Mouse (Mus musculus): ENCODE measurements around the gene Dlgap4. TPM values are rescaled to one million over a fixed set of nuclear protein-coding genes. Genes with fewer than 3 reads are reported as not detected.

Gene Dlgap4
- polyA plus RNA-seq, 1 experiment: 98.2 TPM

DNA sequence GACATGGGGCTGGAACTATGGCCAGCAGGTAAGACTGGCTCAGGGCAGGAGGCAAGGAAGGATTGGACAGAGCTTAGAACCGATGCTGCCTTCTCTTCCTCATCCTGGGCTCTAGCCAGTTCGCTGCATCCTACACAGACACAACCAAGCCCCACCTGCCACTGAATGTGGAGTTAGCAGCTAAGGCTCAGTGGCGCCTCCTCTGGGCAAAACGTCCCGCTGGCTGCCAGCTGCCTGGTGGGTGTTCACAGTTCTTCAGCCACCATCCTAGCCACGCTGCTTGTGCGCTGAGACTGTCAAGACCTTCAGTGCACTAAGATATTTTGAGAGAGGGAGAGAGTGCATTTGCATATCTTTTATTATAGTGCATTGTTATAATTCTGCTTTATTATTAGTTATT is 45.2 kb downstream of the Dlgap4 start:
- no peaks in the 10 kb centered on the region for H3K27me3 ChIP-seq (ENCODE audit: control insufficient read depth, insufficient read depth, low read length)
- no peaks in the 10 kb centered on the region for H3K4me1 ChIP-seq (replicated peaks; ENCODE audit: control insufficient read depth, insufficient read depth, low read length)
- no peak overlapping the region for H3K27ac ChIP-seq (ENCODE audit: control insufficient read depth, insufficient read depth, low read length)
- WGBS: 66% methylated on average over 7 of the region's 7 CpGs
- no peak for DNase-seq
- H3K36me3 ChIP-seq (ENCODE audit: control insufficient read depth, insufficient read depth, low read length): no peaks in the 10 kb centered on the region
- TF ChIP-seq CTCF (IDR thresholded peaks at IDR 0.05; ENCODE audit: borderline replicate concordance, control insufficient read depth, extremely low read depth, insufficient read depth, low read length, poor library complexity) (no peak), POLR2A (IDR thresholded peaks at IDR 0.05; ENCODE audit: control insufficient read depth, extremely low read depth, insufficient read depth, low read length, poor library complexity) (no peak)
- H3K4me3 ChIP-seq (ENCODE audit: control insufficient read depth, insufficient read depth, low read length): no peak overlapping the region

DNA sequence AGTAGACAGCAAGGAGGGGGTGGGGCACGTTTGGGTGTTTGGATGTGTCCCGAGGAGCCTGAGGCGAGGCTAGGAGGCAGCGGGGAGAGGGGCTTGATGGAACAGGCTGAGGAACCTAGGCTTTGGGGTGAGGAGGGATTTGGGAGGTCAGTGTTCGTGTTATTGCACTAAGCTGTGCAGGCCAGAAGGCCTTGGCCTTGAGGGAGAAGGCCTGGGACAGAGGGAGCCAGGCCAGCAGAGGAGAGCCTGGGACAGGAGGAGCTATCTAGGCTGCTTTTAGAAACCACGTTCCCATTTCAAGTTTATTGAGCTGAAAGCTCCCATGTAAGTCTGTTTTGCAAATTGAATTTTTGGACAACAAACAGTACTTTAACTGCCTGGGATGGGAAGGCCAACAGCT is 46.5 kb downstream of the Dlgap4 start:
- no peak overlapping the region for H3K4me3 ChIP-seq (ENCODE audit: control insufficient read depth, insufficient read depth, low read length)
- no peaks in the 10 kb centered on the region for H3K4me1 ChIP-seq (replicated peaks; ENCODE audit: control insufficient read depth, insufficient read depth, low read length)
- 81% methylated on average over 6 of the region's 6 CpGs for WGBS
- H3K27ac ChIP-seq (ENCODE audit: control insufficient read depth, insufficient read depth, low read length): no peak overlapping the region
- H3K36me3 ChIP-seq (ENCODE audit: control insufficient read depth, insufficient read depth, low read length): no peaks in the 10 kb centered on the region
- DNase-seq: no peak
- TF ChIP-seq POLR2A (IDR thresholded peaks at IDR 0.05; ENCODE audit: control insufficient read depth, extremely low read depth, insufficient read depth, low read length, poor library complexity): no peak
- TF ChIP-seq CTCF (IDR thresholded peaks at IDR 0.05; ENCODE audit: borderline replicate concordance, control insufficient read depth, extremely low read depth, insufficient read depth, low read length, poor library complexity): no peak
- H3K27me3 ChIP-seq (ENCODE audit: control insufficient read depth, insufficient read depth, low read length): no peaks in the 10 kb centered on the region

DNA sequence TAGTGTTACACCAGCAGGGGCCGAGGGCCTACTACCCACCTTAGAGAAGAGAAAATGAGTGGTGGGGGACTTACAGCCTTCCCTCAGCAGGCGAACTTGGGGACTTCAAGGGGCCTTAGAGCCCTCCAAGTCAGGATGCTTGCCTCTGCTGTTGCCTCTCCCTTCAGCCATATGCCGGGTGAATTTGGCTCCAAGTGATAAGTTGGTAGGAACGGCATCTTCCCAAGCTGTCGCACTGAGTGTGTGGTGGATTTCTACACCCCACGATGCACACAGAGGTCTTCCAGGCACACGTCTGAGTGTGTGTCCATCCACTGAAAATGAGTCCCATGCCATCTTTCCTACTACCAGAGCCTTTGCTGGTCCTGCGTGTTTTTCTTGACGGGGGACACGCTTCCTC is 49.7 kb downstream of the Dlgap4 start:
- TF ChIP-seq CTCF (IDR thresholded peaks at IDR 0.05; ENCODE audit: borderline replicate concordance, control insufficient read depth, extremely low read depth, insufficient read depth, low read length, poor library complexity) (no peak), POLR2A (IDR thresholded peaks at IDR 0.05; ENCODE audit: control insufficient read depth, extremely low read depth, insufficient read depth, low read length, poor library complexity) (no peak)
- 86% methylated on average over 10 of the region's 10 CpGs for WGBS
- Histone ChIP-seq H3K27ac (ENCODE audit: control insufficient read depth, insufficient read depth, low read length) (no peak overlapping the region), H3K36me3 (ENCODE audit: control insufficient read depth, insufficient read depth, low read length) (no peaks in the 10 kb centered on the region), H3K4me1 (replicated peaks; ENCODE audit: control insufficient read depth, insufficient read depth, low read length) (no peaks in the 10 kb centered on the region), H3K4me3 (ENCODE audit: control insufficient read depth, insufficient read depth, low read length) (no peak overlapping the region), H3K27me3 (ENCODE audit: control insufficient read depth, insufficient read depth, low read length) (no peaks in the 10 kb centered on the region)
- DNase-seq: no peak

DNA sequence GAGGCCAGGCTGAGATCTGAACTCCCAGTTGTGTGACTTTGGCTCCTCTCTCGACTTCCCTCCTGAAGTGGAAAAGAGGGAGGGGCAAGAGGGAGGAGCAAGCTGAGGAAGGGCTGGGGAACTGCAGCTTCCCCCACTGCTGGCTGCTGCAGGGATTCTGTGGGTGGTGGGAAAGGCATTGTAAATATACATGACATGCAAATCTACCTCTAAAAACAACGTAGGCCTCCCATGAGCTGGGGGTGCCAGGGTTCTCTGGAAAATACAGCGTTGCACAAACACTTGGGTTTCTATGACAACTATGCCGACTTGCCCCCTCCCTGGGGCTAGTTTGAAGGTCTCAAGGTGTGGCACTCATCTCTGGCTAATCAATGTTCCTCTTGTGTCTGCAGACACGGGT is 50.9 kb downstream of the Dlgap4 start:
- H3K27me3 ChIP-seq (ENCODE audit: control insufficient read depth, insufficient read depth, low read length): no peaks in the 10 kb centered on the region
- no peak for DNase-seq
- H3K27ac ChIP-seq (ENCODE audit: control insufficient read depth, insufficient read depth, low read length): no peak overlapping the region
- TF ChIP-seq POLR2A (IDR thresholded peaks at IDR 0.05; ENCODE audit: control insufficient read depth, extremely low read depth, insufficient read depth, low read length, poor library complexity) (no peak), CTCF (IDR thresholded peaks at IDR 0.05; ENCODE audit: borderline replicate concordance, control insufficient read depth, extremely low read depth, insufficient read depth, low read length, poor library complexity) (no peak)
- no peaks in the 10 kb centered on the region for H3K4me1 ChIP-seq (replicated peaks; ENCODE audit: control insufficient read depth, insufficient read depth, low read length)
- H3K36me3 ChIP-seq (ENCODE audit: control insufficient read depth, insufficient read depth, low read length): no peaks in the 10 kb centered on the region
- WGBS: 29% methylated on average over 5 of the region's 5 CpGs
- H3K4me3 ChIP-seq (ENCODE audit: control insufficient read depth, insufficient read depth, low read length): no peak overlapping the region

DNA sequence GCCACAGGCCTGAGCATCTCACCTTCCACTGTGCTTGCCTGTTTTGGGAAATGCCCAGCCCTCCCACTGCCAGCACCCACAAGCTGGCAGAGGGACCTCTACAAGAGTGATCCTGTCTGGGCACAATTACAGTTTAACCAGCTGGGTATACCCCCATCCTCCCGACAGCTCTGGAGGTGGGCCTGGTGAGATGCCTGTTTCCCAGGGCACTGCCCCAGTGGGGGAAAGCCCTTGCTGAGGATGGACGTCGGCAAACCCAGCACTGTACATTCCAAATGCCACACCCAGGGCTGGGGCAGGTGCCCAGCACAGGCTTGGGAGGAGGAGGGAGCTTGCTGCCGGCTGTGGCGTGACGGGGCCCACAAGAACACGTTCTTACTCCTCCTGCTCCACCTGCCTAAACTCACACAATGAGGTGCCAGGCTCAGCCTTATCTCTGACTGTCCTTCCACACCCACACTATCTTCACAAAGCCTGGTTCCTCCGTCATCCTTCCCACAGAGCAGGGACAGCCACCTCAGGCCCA is 51.6 kb downstream of the Dlgap4 start:
- H3K36me3 ChIP-seq (ENCODE audit: control insufficient read depth, insufficient read depth, low read length): no peaks in the 10 kb centered on the region
- TF ChIP-seq CTCF (IDR thresholded peaks at IDR 0.05; ENCODE audit: borderline replicate concordance, control insufficient read depth, extremely low read depth, insufficient read depth, low read length, poor library complexity) (no peak), POLR2A (IDR thresholded peaks at IDR 0.05; ENCODE audit: control insufficient read depth, extremely low read depth, insufficient read depth, low read length, poor library complexity) (no peak)
- no peaks in the 10 kb centered on the region for H3K27me3 ChIP-seq (ENCODE audit: control insufficient read depth, insufficient read depth, low read length)
- H3K27ac ChIP-seq (ENCODE audit: control insufficient read depth, insufficient read depth, low read length): no peak overlapping the region
- DNase-seq: no peak
- H3K4me3 ChIP-seq (ENCODE audit: control insufficient read depth, insufficient read depth, low read length): no peak overlapping the region
- WGBS: 76% methylated on average over 8 of the region's 8 CpGs
- no peaks in the 10 kb centered on the region for H3K4me1 ChIP-seq (replicated peaks; ENCODE audit: control insufficient read depth, insufficient read depth, low read length)

DNA sequence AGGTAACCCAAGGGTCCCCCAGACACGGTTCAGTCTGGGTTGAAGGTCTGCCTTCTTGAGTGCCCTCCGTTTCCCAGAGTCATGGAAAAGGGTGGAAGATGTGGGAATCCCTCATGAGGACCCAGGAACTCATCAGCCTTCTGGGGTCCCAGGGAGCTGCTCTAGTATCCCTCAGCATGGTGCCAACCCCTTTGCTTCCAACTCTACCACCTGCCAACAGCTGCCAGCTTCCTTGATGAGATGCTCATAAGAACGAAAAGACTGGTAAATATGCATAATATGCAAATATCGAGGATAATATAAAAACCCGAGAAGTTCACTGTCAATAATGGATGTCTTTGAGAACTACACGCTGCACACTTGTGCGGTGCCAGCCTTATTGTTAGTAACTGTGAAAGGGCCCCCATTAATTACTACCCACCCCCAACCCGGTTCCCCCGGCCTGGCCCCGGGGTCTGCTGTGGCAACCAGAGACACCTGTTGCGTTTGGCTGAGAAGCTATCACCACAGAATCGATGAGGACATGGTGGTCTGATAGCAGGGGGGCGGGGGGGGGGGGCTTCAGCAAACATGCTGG is 52.2 kb downstream of the Dlgap4 start:
- no peaks in the 10 kb centered on the region for H3K36me3 ChIP-seq (ENCODE audit: control insufficient read depth, insufficient read depth, low read length)
- H3K27me3 ChIP-seq (ENCODE audit: control insufficient read depth, insufficient read depth, low read length): no peaks in the 10 kb centered on the region
- WGBS: 83% methylated on average over 13 of the region's 13 CpGs
- no peak for DNase-seq
- H3K4me3 ChIP-seq (ENCODE audit: control insufficient read depth, insufficient read depth, low read length): no peak overlapping the region
- no peak overlapping the region for H3K27ac ChIP-seq (ENCODE audit: control insufficient read depth, insufficient read depth, low read length)
- H3K4me1 ChIP-seq (replicated peaks; ENCODE audit: control insufficient read depth, insufficient read depth, low read length): no peaks in the 10 kb centered on the region
- no peak for TF ChIP-seq POLR2A (IDR thresholded peaks at IDR 0.05; ENCODE audit: control insufficient read depth, extremely low read depth, insufficient read depth, low read length, poor library complexity)
- TF ChIP-seq CTCF (IDR thresholded peaks at IDR 0.05; ENCODE audit: borderline replicate concordance, control insufficient read depth, extremely low read depth, insufficient read depth, low read length, poor library complexity): no peak

DNA sequence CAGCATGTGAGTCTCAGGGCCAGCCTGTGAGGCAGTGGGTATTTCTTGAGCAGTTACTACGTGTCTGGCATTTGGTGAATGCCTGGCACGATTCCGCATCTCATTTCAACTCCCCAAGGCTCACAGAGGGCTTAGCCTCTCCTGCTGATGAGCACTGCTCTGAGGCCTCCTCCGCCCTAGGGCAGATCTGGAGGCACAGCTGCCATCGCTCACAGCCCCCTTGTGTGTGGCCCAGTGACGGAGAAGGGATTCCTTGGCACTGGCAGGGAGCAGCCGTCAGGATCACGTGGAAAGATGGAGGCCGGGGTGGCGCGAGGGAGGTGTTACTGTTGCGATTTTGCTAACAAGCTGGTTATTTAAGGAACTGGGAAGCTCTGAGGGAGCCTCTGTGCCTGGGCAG is 52.7 kb downstream of the Dlgap4 start:
- Histone ChIP-seq H3K4me3 (ENCODE audit: control insufficient read depth, insufficient read depth, low read length) (no peak overlapping the region), H3K27ac (ENCODE audit: control insufficient read depth, insufficient read depth, low read length) (no peak overlapping the region), H3K4me1 (replicated peaks; ENCODE audit: control insufficient read depth, insufficient read depth, low read length) (no peaks in the 10 kb centered on the region), H3K36me3 (ENCODE audit: control insufficient read depth, insufficient read depth, low read length) (no peaks in the 10 kb centered on the region), H3K27me3 (ENCODE audit: control insufficient read depth, insufficient read depth, low read length) (no peaks in the 10 kb centered on the region)
- 72% methylated on average over 12 of the region's 12 CpGs for WGBS
- DNase-seq: no peak
- no peak for TF ChIP-seq POLR2A (IDR thresholded peaks at IDR 0.05; ENCODE audit: control insufficient read depth, extremely low read depth, insufficient read depth, low read length, poor library complexity)
- TF ChIP-seq CTCF (IDR thresholded peaks at IDR 0.05; ENCODE audit: borderline replicate concordance, control insufficient read depth, extremely low read depth, insufficient read depth, low read length, poor library complexity): no peak

Measured in thymus, adult 2 months (tissue).